Mouse (Mus musculus) right cerebral cortex, postnatal 25 days (tissue): ENCODE measurements around the gene Asic2.
A peak's percentile ranks its signal among the peaks of the same experiment; 100 is the strongest.

Experiments
- DNase-seq: peaks from one replicate; pipeline ENCODE4 v3.0.0; 2022

Asic2 gene

GRCm38 (mm10) chr11:81706996-81707395 lies 261.3 kb downstream of the Asic2 start:
- DNase-seq: no peak

- no peak for DNase-seq
Measured at GRCm38 (mm10) chr11:81698008-81698407, 270.2 kb downstream of the Asic2 start.

GRCm38 (mm10) chr11:81695501-81695900 lies 272.8 kb downstream of the Asic2 start:
- DNase-seq: no peak

- no peak for DNase-seq
Measured at GRCm38 (mm10) chr11:81680511-81680910, 287.7 kb downstream of the Asic2 start.

- no peak for DNase-seq
Measured at GRCm38 (mm10) chr11:81671724-81672123, 296.5 kb downstream of the Asic2 start.

- peak; percentile 53 for DNase-seq
Measured at GRCm38 (mm10) chr11:81670436-81670835, 297.8 kb downstream of the Asic2 start.

- no peak for DNase-seq
Measured at GRCm38 (mm10) chr11:81658850-81659249, 309.4 kb downstream of the Asic2 start.

GRCm38 (mm10) chr11:81657121-81657520 lies 311.1 kb downstream of the Asic2 start:
- DNase-seq: no peak

GRCm38 (mm10) chr11:81647828-81648227 lies 320.4 kb downstream of the Asic2 start:
- no peak for DNase-seq

- no peak for DNase-seq
Measured at GRCm38 (mm10) chr11:81645549-81645948, 322.7 kb downstream of the Asic2 start.

GRCm38 (mm10) chr11:81636356-81636755 lies 331.9 kb downstream of the Asic2 start:
- no peak for DNase-seq

GRCm38 (mm10) chr11:81634360-81635350 lies 333.6 kb downstream of the Asic2 start:
- DNase-seq: peak; percentile 44

GRCm38 (mm10) chr11:81625199-81625598 lies 343.1 kb downstream of the Asic2 start:
- DNase-seq: no peak

GRCm38 (mm10) chr11:81620516-81620915 lies 347.7 kb downstream of the Asic2 start:
- no peak for DNase-seq

- no peak for DNase-seq
Measured at GRCm38 (mm10) chr11:81616437-81616836, 351.8 kb downstream of the Asic2 start.

GRCm38 (mm10) chr11:81613869-81614620 lies 354.2 kb downstream of the Asic2 start:
- DNase-seq: no peak

GRCm38 (mm10) chr11:81612798-81613540 lies 355.3 kb downstream of the Asic2 start:
- DNase-seq: peak; percentile 78

- peak; percentile 43 for DNase-seq
Measured at GRCm38 (mm10) chr11:81611948-81612797, 356.1 kb downstream of the Asic2 start.

- DNase-seq: no peak
Measured at GRCm38 (mm10) chr11:81610506-81610905, 357.8 kb downstream of the Asic2 start.

- no peak for DNase-seq
Measured at GRCm38 (mm10) chr11:81602971-81603370, 365.3 kb downstream of the Asic2 start.

GRCm38 (mm10) chr11:81601736-81602135 lies 366.5 kb downstream of the Asic2 start:
- no peak for DNase-seq

GRCm38 (mm10) chr11:81597601-81598000 lies 370.7 kb downstream of the Asic2 start:
- no peak for DNase-seq
